Mouse (Mus musculus): ENCODE data around the gene Zfp653. TPM values are rescaled to one million over a fixed set of nuclear protein-coding genes. Genes with fewer than 3 reads are reported as not detected.

The Zfp653 gene
- total and polyA plus RNA-seq, 3 experiments: 9.0 to 11.4 (median 10.4) TPM

- H3K27ac ChIP-seq (ENCODE audit: insufficient read depth, low read depth): no peak overlapping the region
- in situ Hi-C loops (cut with MboI; ENCODE audit: low pct_ligation_motif_present, low pct_unique_long_range_greater_than_20kb, low sequenced_read_pairs): no loop called here
- no peak overlapping the region for H3K4me3 ChIP-seq (replicated peaks in 1 of 3; ENCODE audit: low read depth in 2 of 3, low read length in 2 of 3, poor library complexity in 1 of 3)
- dilution Hi-C loops (cut with MboI; ENCODE audit: extremely low pct_ligation_motif_present, extremely low pct_unique_long_range_greater_than_20kb, low sequenced_read_pairs): no loop called here
- no peaks in the 10 kb centered on the region for H3K36me3 ChIP-seq (replicated peaks in 1 of 2; ENCODE audit: control insufficient read depth in 1 of 2, insufficient read depth in 1 of 2, low read length in 1 of 2)
- H3K4me1 ChIP-seq (ENCODE audit: control insufficient read depth in 1 of 2, insufficient read depth in 2 of 2): 0 out of 4 replicates have a peak, but pooled peaks cover 0 to 2% of the 10 kb centered on the region in 2 experiments
- no peak overlapping the region for H3K4me2 ChIP-seq (ENCODE audit: insufficient read depth, low read depth, poor library complexity, severe bottlenecking)
- no peaks in the 10 kb centered on the region for H3K79me2 ChIP-seq (replicated peaks; ENCODE audit: control insufficient read depth, extremely low read depth, insufficient read depth, poor library complexity, severe bottlenecking)
- H3K9me3 ChIP-seq (replicated peaks; ENCODE audit: low read length): no peaks in the 10 kb centered on the region
- no peak for DNase-seq (ENCODE audit: extremely low read depth)
- peaks cover 18% of the 10 kb centered on the region for H3K27me3 ChIP-seq (replicated peaks)
- H3K9ac ChIP-seq (ENCODE audit: insufficient read depth, low read depth): no peak overlapping the region
- no peak for TF ChIP-seq POLR2A (IDR thresholded peaks at IDR 0.05; ENCODE audit: low read depth, low read length)
- TF ChIP-seq ZNF384 (IDR thresholded peaks at IDR 0.05; ENCODE audit: low read depth, low read length): no peak
- TF ChIP-seq E2F4 (IDR thresholded peaks at IDR 0.05; ENCODE audit: insufficient replicate concordance, low read depth, low read length): no peak
- no peak for TF ChIP-seq MEF2A (IDR thresholded peaks at IDR 0.05; ENCODE audit: borderline replicate concordance, low read depth, low read length)
- no peak for TF ChIP-seq KAT2A (IDR thresholded peaks at IDR 0.05; ENCODE audit: insufficient replicate concordance, low read length)
- no peak for TF ChIP-seq IRF4 (IDR thresholded peaks at IDR 0.05; ENCODE audit: low read depth, low read length)
- TF ChIP-seq CHD2 (IDR thresholded peaks at IDR 0.05; ENCODE audit: low read length): no peak
- TF ChIP-seq SIN3A (IDR thresholded peaks at IDR 0.05; ENCODE audit: low read length): no peak
- no peak for TF ChIP-seq ZMIZ1 (IDR thresholded peaks at IDR 0.05; ENCODE audit: low read depth, low read length)
- TF ChIP-seq RCOR1 (conservative IDR thresholded peaks at IDR 0.05; ENCODE audit: low read depth, low read length): no peak
- no peak for TF ChIP-seq JUND (conservative IDR thresholded peaks at IDR 0.05; ENCODE audit: low read depth, low read length)
- no peak for TF ChIP-seq MAFK (IDR thresholded peaks at IDR 0.05; ENCODE audit: insufficient replicate concordance, low read length)
- no peak for TF ChIP-seq JUN (IDR thresholded peaks at IDR 0.05; ENCODE audit: insufficient read depth, low read depth, low read length)
Observed at GRCm38 (mm10) chr9:22024592-22024991, 46.6 kb downstream of the Zfp653 start.

GRCm38 (mm10) chr9:22017208-22017825 is 53.9 kb downstream of the Zfp653 start:
- dilution Hi-C loops (cut with MboI; ENCODE audit: extremely low pct_ligation_motif_present, extremely low pct_unique_long_range_greater_than_20kb, low sequenced_read_pairs): no loop called here
- H3K4me3 ChIP-seq (replicated peaks in 1 of 3; ENCODE audit: low read depth in 2 of 3, low read length in 2 of 3, poor library complexity in 1 of 3): no peak overlapping the region
- H3K27ac ChIP-seq (ENCODE audit: insufficient read depth, low read depth): no peak overlapping the region
- H3K79me2 ChIP-seq (replicated peaks; ENCODE audit: control insufficient read depth, extremely low read depth, insufficient read depth, poor library complexity, severe bottlenecking): no peaks in the 10 kb centered on the region
- no peak overlapping the region for H3K9ac ChIP-seq (ENCODE audit: insufficient read depth, low read depth)
- H3K36me3 ChIP-seq (replicated peaks in 1 of 2; ENCODE audit: control insufficient read depth in 1 of 2, insufficient read depth in 1 of 2, low read length in 1 of 2): peaks cover 22 to 34% of the 10 kb centered on the region in 2 experiments
- H3K4me1 ChIP-seq (ENCODE audit: control insufficient read depth in 1 of 2, insufficient read depth in 2 of 2): 0 out of 4 replicates have a peak, but pooled peaks cover 0 to 2% of the 10 kb centered on the region in 2 experiments
- no peak for TF ChIP-seq RAD21 (IDR thresholded peaks at IDR 0.05; ENCODE audit: low read depth, low read length)
- TF ChIP-seq ZC3H11A (IDR thresholded peaks at IDR 0.05; ENCODE audit: low read depth, low read length): no peak
- no peak for TF ChIP-seq TBP (conservative IDR thresholded peaks at IDR 0.05; ENCODE audit: low read depth, low read length)
- TF ChIP-seq UBTF (IDR thresholded peaks at IDR 0.05; ENCODE audit: low read depth, low read length): no peak
- TF ChIP-seq USF1 (IDR thresholded peaks at IDR 0.05; ENCODE audit: low read depth, low read length): no peak
- no peak for TF ChIP-seq POLR2AphosphoS2 (IDR thresholded peaks at IDR 0.05; ENCODE audit: low read depth, low read length)
- TF ChIP-seq CTCF (conservative IDR thresholded peaks at IDR 0.05 in 1 of 2, IDR thresholded peaks at IDR 0.05 in 1 of 2; ENCODE audit: low read depth in 2 of 2, low read length in 2 of 2): no peak
- TF ChIP-seq PAX5 (IDR thresholded peaks at IDR 0.05; ENCODE audit: low read length): no peak
- no peak for TF ChIP-seq CHD1 (IDR thresholded peaks at IDR 0.05; ENCODE audit: low read depth, low read length)
- no peak for TF ChIP-seq MYC (IDR thresholded peaks at IDR 0.05; ENCODE audit: low read depth, low read length)
- no peak for TF ChIP-seq GABPA (IDR thresholded peaks at IDR 0.05; ENCODE audit: insufficient replicate concordance, low read depth, low read length)
- TF ChIP-seq MAFK (IDR thresholded peaks at IDR 0.05; ENCODE audit: insufficient replicate concordance, low read length): no peak
- TF ChIP-seq ELF1 (IDR thresholded peaks at IDR 0.05; ENCODE audit: low read depth, low read length): no peak
- TF ChIP-seq CHD2 (IDR thresholded peaks at IDR 0.05; ENCODE audit: low read length): no peak
- TF ChIP-seq EP300 (IDR thresholded peaks at IDR 0.05; ENCODE audit: low read length): no peak
- TF ChIP-seq TCF12 (IDR thresholded peaks at IDR 0.05; ENCODE audit: low read depth, low read length): no peak
- no peak for TF ChIP-seq JUN (IDR thresholded peaks at IDR 0.05; ENCODE audit: insufficient read depth, low read depth, low read length)
- no peak for TF ChIP-seq USF2 (conservative IDR thresholded peaks at IDR 0.05; ENCODE audit: low read depth, low read length)
- peaks cover 2% of the 10 kb centered on the region for H3K27me3 ChIP-seq (replicated peaks)
- H3K4me2 ChIP-seq (ENCODE audit: insufficient read depth, low read depth, poor library complexity, severe bottlenecking): no peak overlapping the region
- no peak for DNase-seq (ENCODE audit: extremely low read depth)
- in situ Hi-C loops (cut with MboI; ENCODE audit: low pct_ligation_motif_present, low pct_unique_long_range_greater_than_20kb, low sequenced_read_pairs): no loop called here
- H3K9me3 ChIP-seq (replicated peaks; ENCODE audit: low read length): no peaks in the 10 kb centered on the region
